Mouse (Mus musculus) brain, embryonic 14.5 days (tissue): ENCODE results near the gene Mapk10.

Experiments used
- CTCF ChIP-seq: fragments of 200-500 bp; IDR thresholded peaks from 2 replicates; pipeline ENCODE4 v1.5.1; 2012; ENCODE audit warnings: inconsistent platforms, mild to moderate bottlenecking, moderate library complexity, borderline replicate concordance; ENCODE audit not compliant: insufficient read depth, insufficient read length; ENCODE audit errors: extremely low read depth
- POLR2A ChIP-seq: fragments of 200-500 bp; IDR thresholded peaks from 2 replicates; pipeline ENCODE4 v1.6.1; 2012; ENCODE audit warnings: mild to moderate bottlenecking, inconsistent platforms, borderline replicate concordance; ENCODE audit not compliant: poor library complexity, insufficient read depth, insufficient read length, severe bottlenecking; ENCODE audit errors: extremely low read depth

DNA sequence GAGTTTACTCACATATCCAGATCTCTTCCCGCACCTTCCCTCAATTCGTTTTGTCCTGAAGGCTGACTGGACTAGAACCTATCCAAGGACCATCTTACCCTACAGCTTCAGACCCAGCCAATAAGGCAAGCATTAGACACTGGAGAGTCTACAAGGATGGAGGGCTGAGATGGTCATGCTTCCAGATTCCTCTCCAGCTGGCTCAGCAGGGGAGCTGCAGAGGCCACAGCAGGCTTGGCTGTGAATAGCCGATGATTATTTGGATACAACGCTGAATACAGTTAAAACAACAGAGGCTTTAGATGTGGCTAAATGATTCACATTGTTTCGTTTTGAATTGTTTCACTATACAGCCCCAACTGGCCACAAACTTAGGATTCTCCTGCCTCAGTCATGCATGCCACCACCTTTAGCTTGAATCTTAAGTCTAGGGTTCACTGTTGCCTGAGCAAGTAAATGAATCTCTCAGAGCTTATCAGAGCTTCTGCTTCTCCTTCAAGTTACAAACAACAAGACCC lies 108.2 kb downstream of the Mapk10 start:
- TF ChIP-seq POLR2A: no peak
- TF ChIP-seq CTCF: no peak
